Mouse (Mus musculus): ENCODE data around the gene Olfr1056.
"Not testable (repeated sequence)": the region's sequence is repeated elsewhere in the genome, so short reads cannot be mapped to it uniquely, and the experiment has no call there.

Gene Olfr1056

DNA sequence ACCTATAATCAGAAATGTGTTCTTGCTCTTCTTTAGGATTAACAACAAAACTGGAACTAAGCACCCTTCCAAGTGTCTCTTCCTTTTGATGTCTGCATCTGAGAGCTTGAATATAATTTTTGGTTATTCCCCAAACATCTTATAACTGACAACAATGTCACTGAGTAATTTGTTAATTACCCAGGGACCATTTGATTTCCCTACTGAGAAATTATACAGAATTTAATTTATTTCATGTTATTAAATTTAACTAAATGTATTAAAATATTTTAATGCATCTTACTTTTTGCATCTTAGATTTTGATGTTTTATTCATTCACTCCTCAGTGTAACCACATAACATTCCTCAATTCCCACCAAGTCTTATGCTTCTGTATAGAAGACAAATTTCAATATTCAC, at the start of gene Olfr1056:
Olfr1056 (minus strand) TSS at position 101 of the 400 bp plus-strand sequence.
- DNase-seq = no peak

DNA sequence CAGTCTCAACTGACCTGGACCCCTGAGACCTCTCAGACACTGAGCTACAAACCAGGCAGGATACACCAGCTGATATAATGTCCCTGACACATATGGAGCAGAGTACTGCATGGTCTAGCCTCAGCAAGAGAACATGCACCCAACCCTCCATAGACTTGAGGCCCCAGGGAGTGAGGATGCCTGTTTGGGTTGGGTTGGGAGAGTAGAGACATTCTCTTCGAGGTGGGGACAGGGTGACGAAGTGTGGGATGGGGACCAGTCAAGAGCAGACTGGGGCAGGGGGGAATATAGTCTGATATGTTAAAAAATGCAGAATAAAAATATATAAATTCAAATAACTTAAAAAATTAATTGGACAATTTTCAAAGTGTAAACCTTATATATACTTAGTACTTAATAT, 32.8 kb upstream of the Olfr1056 start:
- DNase-seq = no peak

DNA sequence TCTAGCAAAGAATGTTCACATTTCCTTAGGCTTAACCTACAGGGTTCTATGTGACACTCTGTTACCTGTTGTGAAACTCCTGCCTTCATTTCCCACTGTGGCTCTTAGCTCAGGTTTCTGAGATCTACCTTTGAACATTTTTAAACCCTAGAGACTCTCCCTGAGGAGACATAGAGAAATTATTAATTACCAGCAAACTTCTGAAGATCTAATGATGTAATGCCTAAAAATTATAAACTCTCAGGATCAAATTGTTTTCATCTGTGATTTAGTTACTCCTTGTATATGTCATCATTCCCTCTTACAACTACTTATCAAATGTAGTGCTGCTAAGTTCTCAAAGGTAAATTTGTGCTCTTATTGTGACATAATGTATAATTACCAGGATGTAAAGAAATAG, 26.2 kb upstream of the Olfr1056 start, which contains the start of gene Olfr1058:
Olfr1058 (minus strand) TSS at position 101 of the 400 bp plus-strand sequence.
- DNase-seq = not testable (repeated sequence)

DNA sequence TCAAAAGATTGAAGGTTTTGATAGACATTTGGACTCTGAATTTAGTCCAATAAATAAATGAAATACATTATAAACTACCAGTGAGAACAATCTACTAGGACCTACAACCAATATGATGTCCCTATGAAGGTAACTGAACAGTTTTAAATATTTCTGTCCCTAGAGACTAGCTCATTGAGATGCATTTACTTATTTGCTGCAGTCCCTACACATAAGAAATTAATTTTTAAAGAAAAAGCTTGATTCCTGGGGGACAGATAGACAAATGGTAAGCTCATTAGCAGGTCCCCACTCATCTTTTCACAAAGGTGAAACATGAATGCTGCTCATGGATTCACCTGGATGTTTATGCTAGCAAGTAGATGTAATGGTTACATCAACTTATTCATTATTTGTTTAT, 16.0 kb upstream of the Olfr1056 start, which contains the start of gene Olfr1057:
Olfr1057 (minus strand) TSS at position 101 of the 400 bp plus-strand sequence.
- no peak for DNase-seq

DNA sequence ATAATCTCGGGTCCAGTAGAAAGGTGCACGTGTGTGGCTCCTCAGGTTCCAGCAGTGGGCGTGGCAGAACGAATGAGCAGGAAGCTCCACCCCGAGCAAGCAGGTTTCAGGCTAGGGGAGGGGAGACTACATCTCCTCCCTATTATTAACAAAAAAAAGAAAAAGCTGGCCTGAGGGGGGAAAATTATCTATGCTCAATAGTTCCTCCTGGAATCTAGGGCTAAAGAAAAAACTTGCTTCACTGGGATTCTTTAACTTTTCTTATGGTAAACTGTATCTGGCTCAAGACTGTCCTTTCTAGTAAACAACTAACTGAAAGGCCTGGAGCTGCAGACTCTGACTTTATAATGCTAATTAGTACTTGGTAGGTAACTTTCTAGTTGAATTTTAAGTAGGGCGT, 4.1 kb upstream of the Olfr1056 start:
- DNase-seq = not testable (repeated sequence)

DNA sequence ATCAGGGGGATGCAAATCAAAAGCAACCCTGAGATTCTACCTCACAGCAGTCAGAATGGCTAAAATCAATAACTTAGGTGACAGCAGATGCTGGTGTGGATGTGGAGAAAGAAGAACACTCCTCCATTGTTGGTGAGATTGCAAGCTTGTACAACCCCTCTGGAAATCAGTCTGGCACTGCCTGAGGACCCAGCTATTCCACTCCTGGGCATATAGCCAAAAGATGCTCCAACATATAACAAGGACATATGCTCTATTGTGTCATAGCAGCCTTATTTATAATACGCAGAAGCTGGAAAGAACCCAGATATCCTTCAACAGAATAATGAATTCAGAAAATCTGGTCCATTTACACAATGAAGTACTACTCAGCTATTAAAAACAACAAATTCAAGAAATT, 10.5 kb downstream of the Olfr1056 start:
- not testable (repeated sequence) for DNase-seq

DNA sequence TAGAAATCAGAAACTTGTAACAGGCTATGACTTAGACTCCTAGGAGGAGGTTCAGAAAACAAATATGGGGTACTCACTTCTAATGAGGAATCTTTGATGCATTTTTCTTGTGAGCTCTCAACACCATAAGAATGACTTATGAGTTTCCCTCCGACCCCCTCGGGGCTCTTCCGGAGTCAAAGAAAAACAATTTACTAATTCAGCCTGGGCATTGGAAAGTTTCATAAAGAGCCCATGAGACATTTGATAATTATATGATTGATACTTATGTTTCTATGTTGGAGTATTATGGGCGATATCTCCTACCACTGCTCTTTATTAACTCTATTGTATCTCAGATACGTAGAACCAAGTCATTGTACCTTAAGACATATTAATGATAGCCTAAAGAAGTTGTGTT, 12.1 kb downstream of the Olfr1056 start, which contains the start of gene Olfr1055:
Olfr1055 (minus strand) TSS at position 101 of the 400 bp plus-strand sequence.
- DNase-seq = no peak

DNA sequence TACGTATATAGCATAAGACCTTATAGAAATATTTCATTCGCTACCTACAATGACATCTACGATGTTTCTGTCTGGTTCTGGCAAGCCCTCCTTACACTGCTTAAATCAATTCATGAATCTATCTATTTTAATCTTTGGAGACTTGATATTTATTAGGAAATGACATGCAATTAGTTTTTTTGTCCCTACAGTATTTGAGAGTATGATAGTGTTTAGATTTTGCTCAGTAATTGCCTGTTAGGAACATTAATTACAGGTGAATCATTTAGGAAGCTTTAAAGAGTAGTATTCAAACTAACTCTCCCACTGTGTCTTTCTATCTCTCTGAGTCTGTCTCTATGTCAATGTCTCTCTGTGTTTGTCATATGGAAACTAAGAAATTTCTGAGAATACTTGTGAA, 26.9 kb downstream of the Olfr1056 start, which contains the start of gene Olfr1054:
Olfr1054 (minus strand) TSS at position 101 of the 400 bp plus-strand sequence.
- no peak for DNase-seq

DNA sequence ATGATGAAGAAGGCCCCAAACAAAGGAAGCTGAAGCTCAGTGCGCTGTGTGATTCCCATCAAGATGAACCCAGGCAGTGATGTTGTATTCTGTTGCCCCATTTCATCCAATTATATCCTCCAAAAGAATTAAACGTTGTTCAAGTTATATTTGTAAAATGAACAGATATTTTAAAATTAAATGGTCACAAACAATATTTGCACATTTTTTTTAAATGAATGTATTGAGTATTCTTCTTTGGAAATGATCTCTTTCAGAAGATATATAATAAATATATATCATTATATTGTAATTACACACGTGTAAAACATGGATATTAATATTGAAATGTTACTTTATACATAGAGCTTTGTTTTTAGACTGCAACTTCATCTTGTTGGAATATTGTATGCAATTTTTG, 47.1 kb downstream of the Olfr1056 start, which contains the start of gene Olfr1053:
Olfr1053 (minus strand) TSS at position 101 of the 400 bp plus-strand sequence.
- no peak for DNase-seq

Data from cerebellum, postnatal 36 days (tissue).